Mouse (Mus musculus) spleen, adult 18-20 months (tissue): Measurements from ENCODE around the gene Ankrd65.
"Not testable (repeated sequence)": the region's sequence is repeated elsewhere in the genome, so short reads cannot be mapped to it uniquely, and the experiment has no call there.

Experiments used
- DNase-seq, 2 experiments: peaks; one replicate each; pipeline ENCODE4 v3.0.0; 2022; ENCODE audit warnings: mixed read lengths in 2 of 2

The Ankrd65 gene

GRCm38 (mm10) chr4:155790021-155790489 is at the start of gene Ankrd65:
Gene Ankrd65, plus strand, starts transcription at chr4:155790439.
- DNase-seq: no peak

GRCm38 (mm10) chr4:155740681-155741080 is 49.6 kb upstream of the Ankrd65 start:
- not testable (repeated sequence) for DNase-seq

- no peak for DNase-seq
Observed at GRCm38 (mm10) chr4:155742684-155743083, 47.6 kb upstream of the Ankrd65 start.

- DNase-seq: no peak
Observed at GRCm38 (mm10) chr4:155744474-155744873, 45.8 kb upstream of the Ankrd65 start.

GRCm38 (mm10) chr4:155745136-155745535 is 45.1 kb upstream of the Ankrd65 start:
- no peak for DNase-seq

- DNase-seq: no peak
Observed at GRCm38 (mm10) chr4:155746036-155746548, 44.1 kb upstream of the Ankrd65 start.

- no peak for DNase-seq
Observed at GRCm38 (mm10) chr4:155746575-155747490, 43.4 kb upstream of the Ankrd65 start.

- no peak for DNase-seq
Observed at GRCm38 (mm10) chr4:155757011-155757410, 33.2 kb upstream of the Ankrd65 start.

GRCm38 (mm10) chr4:155759862-155760612 is 30.2 kb upstream of the Ankrd65 start:
- DNase-seq: no peak

GRCm38 (mm10) chr4:155760613-155761355 is 29.5 kb upstream of the Ankrd65 start, which contains the start of gene Atad3a:
Gene Atad3a, minus strand, starts transcription at chr4:155761093.
- peak; percentile 92 to 96 for DNase-seq

- DNase-seq: no peak
Observed at GRCm38 (mm10) chr4:155761356-155762099, 28.7 kb upstream of the Ankrd65 start.

GRCm38 (mm10) chr4:155762357-155762756 is 27.9 kb upstream of the Ankrd65 start:
- no peak for DNase-seq

- no peak for DNase-seq
Observed at GRCm38 (mm10) chr4:155769496-155769879, 20.8 kb upstream of the Ankrd65 start.

- peak; percentile 72 to 87 for DNase-seq
Observed at GRCm38 (mm10) chr4:155769880-155770512, 20.2 kb upstream of the Ankrd65 start.

GRCm38 (mm10) chr4:155770626-155771025 is 19.6 kb upstream of the Ankrd65 start:
- no peak for DNase-seq

GRCm38 (mm10) chr4:155771706-155772105 is 18.5 kb upstream of the Ankrd65 start:
- DNase-seq: no peak

- DNase-seq: no peak
Observed at GRCm38 (mm10) chr4:155772786-155773185, 17.5 kb upstream of the Ankrd65 start.

- DNase-seq: no peak
Observed at GRCm38 (mm10) chr4:155773335-155774078, 16.7 kb upstream of the Ankrd65 start.

GRCm38 (mm10) chr4:155774280-155774754 is 15.9 kb upstream of the Ankrd65 start, which contains the start of gene Vwa1:
Gene Vwa1, minus strand, starts transcription at chr4:155774698.
- DNase-seq: peak; percentile 76 to 86
